ENCODE assay signal across 17 mouse cellular contexts in the genomic region with DNA sequence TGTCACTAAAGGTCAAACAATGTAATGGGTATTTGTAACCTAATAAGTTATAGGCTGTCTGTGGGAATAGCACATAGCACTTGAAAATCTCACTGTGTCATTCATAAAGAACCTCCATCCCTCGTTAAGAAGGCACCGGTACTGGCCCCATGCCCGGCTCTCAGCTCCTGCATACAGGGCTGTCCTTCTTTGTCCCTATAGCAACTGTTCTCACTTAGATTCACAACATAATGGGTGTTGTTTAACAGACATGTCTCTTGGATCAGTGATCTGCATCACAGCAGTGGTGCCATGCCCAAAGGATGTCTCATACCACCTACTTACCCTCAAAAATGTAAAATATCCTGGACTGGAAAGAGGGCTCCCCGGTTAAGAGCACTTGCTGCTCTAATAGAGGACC.
DNase-seq lines count a peak whose midpoint lies in the region; ATAC-seq lines count a peak whose summit lies in the region.
"Had no signal": no experiment of that assay in that cellular context is flagged by ENCODE, and none has a peak within 500 bp of the region (broad histone marks: within the 10 kb centered on the region; RNA-seq: fewer than 3 reads in every experiment).

No protein-coding gene starts in this region.

- ATAC-seq in forebrain, embryonic 15.5 days (replicated peaks) = peak; percentile 34; the same call in 1 of the 2 replicates
- ATAC-seq: intestine, embryonic 15.5 days had no signal

- H3K4me1 ChIP-seq in forebrain, embryonic 15.5 days = peaks cover 7% of the 10 kb centered on the region
- no peaks in the 10 kb centered on the region for H3K4me1 ChIP-seq in forebrain, embryonic 10.5 days
- H3K4me1 ChIP-seq: embryonic facial prominence, embryonic 13.5 days; hindbrain, embryonic 12.5 days; intestine, embryonic 15.5 days had no signal

- no peak overlapping the region for H3K4me3 ChIP-seq in forebrain, embryonic 15.5 days
- H3K4me3 ChIP-seq in forebrain, embryonic 10.5 days = no peak overlapping the region
- H3K4me3 ChIP-seq: embryonic facial prominence, embryonic 13.5 days; heart, embryonic 10.5 days; hindbrain, embryonic 12.5 days; intestine, embryonic 15.5 days had no signal

- no peaks in the 10 kb centered on the region for H3K9me3 ChIP-seq in forebrain, embryonic 15.5 days
- no peaks in the 10 kb centered on the region for H3K9me3 ChIP-seq in forebrain, embryonic 10.5 days
- H3K9me3 ChIP-seq: embryonic facial prominence, embryonic 13.5 days; heart, embryonic 10.5 days; hindbrain, embryonic 12.5 days; intestine, embryonic 15.5 days had no signal

- no peak overlapping the region for H3K27ac ChIP-seq in forebrain, embryonic 15.5 days (replicated peaks)
- no peak overlapping the region for H3K27ac ChIP-seq in forebrain, embryonic 10.5 days
- H3K27ac ChIP-seq: embryonic facial prominence, embryonic 13.5 days; heart, embryonic 10.5 days; hindbrain, embryonic 12.5 days; intestine, embryonic 15.5 days had no signal

- 42% methylated on average over 4 of the region's 4 CpGs for WGBS in forebrain, embryonic 15.5 days
- 95% methylated on average over 4 of the region's 4 CpGs for WGBS in forebrain, embryonic 10.5 days

- no peaks in the 10 kb centered on the region for H3K27me3 ChIP-seq in forebrain, embryonic 15.5 days
- no peaks in the 10 kb centered on the region for H3K27me3 ChIP-seq in forebrain, embryonic 10.5 days (ENCODE audit: poor library complexity, severe bottlenecking)
- H3K27me3 ChIP-seq: embryonic facial prominence, embryonic 13.5 days; hindbrain, embryonic 12.5 days; intestine, embryonic 15.5 days had no signal

- DNase-seq in cerebellum, postnatal 14 days = peak; percentile 37 to 59
- no peak for DNase-seq in cerebellum, adult 8-10 months
- DNase-seq in forebrain, embryonic 10.5 days (ENCODE audit: extremely low spot score, low spot score) = no peak
- DNase-seq in right cerebral cortex, postnatal 4 days = peak; percentile 32
- no peak for DNase-seq in right cerebral cortex, adult 18-20 months
- DNase-seq in frontal cortex, postnatal 25 days (ENCODE audit: low spot score in 2 of 2) = no peak
- DNase-seq: adrenal gland, adult 2 months; adrenal gland, postnatal 25 days; heart, adult 18-20 months; heart, postnatal 10 days; heart, postnatal 4 days; kidney, adult 18-20 months had no signal

- no peaks in the 10 kb centered on the region for H3K36me3 ChIP-seq in forebrain, embryonic 15.5 days
- peaks cover 30% of the 10 kb centered on the region for H3K36me3 ChIP-seq in forebrain, embryonic 10.5 days (replicated peaks)
- H3K36me3 ChIP-seq: embryonic facial prominence, embryonic 13.5 days; hindbrain, embryonic 12.5 days had no signal

- H3K9ac ChIP-seq in forebrain, embryonic 15.5 days (replicated peaks) = no peak overlapping the region
- H3K9ac ChIP-seq: embryonic facial prominence, embryonic 13.5 days; hindbrain, embryonic 12.5 days; intestine, embryonic 15.5 days had no signal

- no peak overlapping the region for H3K4me2 ChIP-seq in forebrain, embryonic 15.5 days (replicated peaks)
- H3K4me2 ChIP-seq: embryonic facial prominence, embryonic 13.5 days; hindbrain, embryonic 12.5 days; intestine, embryonic 15.5 days had no signal

Comparison
In these comparisons a context has a peak if more than half of its experiments do, and no peak if none do; other contexts are left out.
1. DNase-seq: peak in cerebellum, postnatal 14 days (2 of 2) and right cerebral cortex, postnatal 4 days (single experiment); none in cerebellum, adult 8-10 months (single experiment), forebrain, embryonic 10.5 days (single experiment), right cerebral cortex, adult 18-20 months (single experiment) and frontal cortex, postnatal 25 days (0 of 2).